Mouse (Mus musculus) v-Abl transformed pro-B cells (cell line): ENCODE measurements around the gene Lrrn1.

ENCODE experiments used
- in situ Hi-C, 2 experiments: fragments of 400-800 bp; cut with MboI; formaldehyde crosslinking; loops; one replicate each; pipeline ENCODE4 v1.15.1; 2025; ENCODE audit not compliant: unreplicated experiment in 2 of 2

Gene Lrrn1

GRCm38 (mm10) chr6:107528877-107529864 lies at the start of gene Lrrn1:
TSS of gene Lrrn1 (plus strand) at chr6:107529768.
- in situ Hi-C loops: no loop called here

GRCm38 (mm10) chr6:107494491-107494890 lies 35.1 kb upstream of the Lrrn1 start:
- in situ Hi-C loops: no loop called here

DNA sequence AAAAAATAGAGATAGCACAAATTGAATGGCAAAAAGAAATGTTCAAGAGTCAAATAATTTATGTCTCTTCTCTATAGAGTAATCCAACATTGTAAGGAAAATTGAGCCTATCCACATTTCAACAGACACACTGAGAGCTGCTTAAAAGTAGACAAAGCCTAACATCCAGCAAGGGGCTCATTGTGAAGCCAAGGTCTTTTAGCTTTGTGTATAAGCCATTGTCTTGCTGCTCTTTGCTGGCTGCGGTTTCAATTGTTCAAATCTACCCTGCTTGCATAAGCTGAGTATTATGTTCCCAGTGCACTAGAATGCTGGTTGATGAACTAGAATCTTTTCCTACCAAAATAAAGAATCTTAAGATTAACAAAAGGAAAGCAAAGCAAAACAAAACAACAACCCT lies 33.7 kb upstream of the Lrrn1 start:
- in situ Hi-C loops: no loop called here

DNA sequence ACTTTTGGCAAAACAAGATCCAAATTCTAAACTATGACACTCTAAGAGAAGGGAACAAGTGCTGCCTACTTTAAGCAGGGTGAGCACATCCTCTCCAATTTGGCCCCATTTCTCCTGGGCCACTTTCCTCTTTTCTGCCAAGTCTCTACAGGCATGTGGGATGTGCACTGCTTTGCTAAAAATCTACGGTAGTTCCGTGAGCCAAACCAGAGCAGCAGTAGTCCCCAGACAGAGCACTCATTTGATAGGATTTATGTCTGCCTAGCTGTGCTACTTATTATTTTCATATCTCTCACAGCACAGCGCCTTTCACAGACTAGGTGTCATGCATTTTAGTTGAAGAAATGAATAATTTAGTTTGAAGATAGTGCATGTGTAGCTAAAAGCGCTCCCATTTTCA lies 15.9 kb upstream of the Lrrn1 start:
- in situ Hi-C loops: no loop called here

DNA sequence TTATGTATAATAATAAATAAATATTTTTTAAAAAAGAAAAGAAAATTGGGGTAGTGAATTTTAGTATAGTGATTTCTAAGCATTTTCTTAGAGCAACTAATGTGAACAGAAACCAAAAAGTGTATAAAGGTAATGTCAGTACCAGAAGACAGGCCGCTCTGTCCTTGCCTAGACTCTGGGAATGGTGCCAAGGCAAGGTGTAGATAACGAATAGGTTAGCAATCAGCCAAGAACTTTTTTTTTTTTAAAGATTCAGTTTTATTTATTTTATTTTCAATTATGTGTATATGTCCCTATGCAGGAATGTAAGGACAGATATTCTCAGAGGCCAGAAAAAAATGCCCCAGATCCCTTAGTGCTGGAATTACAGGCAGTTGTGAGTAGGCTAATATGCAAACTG lies 5.6 kb upstream of the Lrrn1 start:
- in situ Hi-C loops: no loop called here

GRCm38 (mm10) chr6:107529911-107530431 lies 403 bp downstream of the Lrrn1 start:
- in situ Hi-C loops: no loop called here

GRCm38 (mm10) chr6:107530621-107531285 lies 1.2 kb downstream of the Lrrn1 start:
- in situ Hi-C loops: no loop called here

DNA sequence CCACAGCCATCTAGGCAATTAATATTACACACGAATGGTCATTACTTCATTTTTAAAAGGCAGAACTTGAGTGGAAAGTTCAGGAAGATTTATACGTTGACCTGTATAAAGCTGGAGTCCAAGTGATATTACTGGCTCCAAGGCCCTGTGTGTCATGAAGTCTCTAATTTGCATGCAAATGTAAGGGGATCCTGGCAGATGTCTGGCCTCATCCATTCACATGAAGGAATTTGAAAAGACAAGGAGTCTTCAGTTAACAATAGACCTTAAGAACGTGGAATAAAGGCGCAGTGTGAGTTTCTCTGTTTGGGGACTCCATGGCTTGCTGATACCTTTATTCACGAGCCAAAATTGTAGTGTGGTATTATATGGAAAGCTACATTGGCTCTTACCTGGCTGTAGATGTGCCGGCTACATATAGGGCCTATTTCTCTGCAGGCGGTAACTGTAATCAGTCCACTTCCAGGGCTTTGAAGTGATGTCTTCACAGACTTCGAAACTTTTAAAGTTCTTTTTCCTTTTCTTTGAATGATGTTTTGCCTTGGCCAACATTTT lies 2.0 kb downstream of the Lrrn1 start:
- in situ Hi-C loops: no loop called here

- in situ Hi-C loops: no loop called here
Observed at GRCm38 (mm10) chr6:107534533-107534932, 5.0 kb downstream of the Lrrn1 start.

DNA sequence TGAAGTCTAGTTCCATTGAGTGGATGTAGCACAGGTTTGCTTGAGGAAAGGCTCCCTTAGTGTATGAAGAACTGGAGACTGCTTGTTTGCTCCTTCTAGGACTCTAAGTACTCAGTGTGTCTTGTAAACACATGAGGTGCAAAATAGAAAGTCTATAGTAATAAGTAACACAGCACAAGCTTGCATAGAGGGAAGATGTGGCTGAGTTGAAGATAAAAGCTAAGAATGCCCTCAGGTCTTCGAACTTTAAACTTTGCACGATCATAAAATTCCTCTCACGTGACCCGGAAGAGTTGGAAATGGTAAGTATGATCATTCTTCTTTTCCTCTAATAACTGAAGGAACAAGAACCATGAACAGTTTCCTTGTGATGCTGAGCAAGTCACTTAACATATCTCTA lies 7.1 kb downstream of the Lrrn1 start:
- in situ Hi-C loops: no loop called here

- in situ Hi-C loops: no loop called here
Observed at GRCm38 (mm10) chr6:107541222-107541621, 11.7 kb downstream of the Lrrn1 start.

DNA sequence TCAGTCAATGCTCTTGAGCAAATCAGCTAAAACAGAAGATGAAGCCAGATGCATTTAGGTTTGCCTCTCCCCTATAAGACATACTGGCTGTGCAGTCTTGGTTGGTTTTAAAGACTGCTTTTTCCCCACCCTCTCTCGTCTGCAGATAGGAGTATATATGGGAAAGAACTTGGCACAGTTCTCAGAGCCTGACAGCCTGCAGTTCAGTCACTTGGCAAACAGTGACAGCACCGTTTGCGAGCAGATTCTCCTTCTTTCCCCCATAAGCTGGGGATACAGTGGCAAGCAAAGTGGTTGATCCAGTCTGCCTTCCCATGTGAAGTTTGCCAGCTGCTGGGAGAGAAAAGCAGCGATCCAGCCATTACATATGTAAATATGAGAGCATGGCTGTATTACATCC lies 12.3 kb downstream of the Lrrn1 start:
- in situ Hi-C loops: no loop called here

GRCm38 (mm10) chr6:107546272-107546671 lies 16.7 kb downstream of the Lrrn1 start:
- in situ Hi-C loops: no loop called here

DNA sequence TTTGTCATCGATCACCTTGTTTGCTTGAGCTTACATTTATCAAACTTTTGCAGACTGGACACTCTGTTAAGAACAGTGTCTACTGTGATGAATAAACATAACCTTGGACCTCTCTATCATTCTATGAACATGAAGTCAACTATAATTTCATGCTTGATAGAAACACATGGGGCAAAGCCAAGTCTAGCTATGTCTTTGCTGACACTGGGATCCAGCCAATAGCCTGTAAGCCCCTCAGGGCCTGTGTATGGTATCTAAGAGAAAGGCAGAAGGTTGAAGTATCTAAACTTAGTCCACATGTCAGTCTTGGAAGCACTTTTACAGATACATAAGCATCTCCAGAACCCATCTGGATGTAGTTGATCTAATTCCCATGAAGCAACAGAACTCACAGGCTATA lies 22.9 kb downstream of the Lrrn1 start:
- in situ Hi-C loops: no loop called here

- in situ Hi-C loops: no loop called here
Observed at GRCm38 (mm10) chr6:107555364-107555763, 25.8 kb downstream of the Lrrn1 start.

DNA sequence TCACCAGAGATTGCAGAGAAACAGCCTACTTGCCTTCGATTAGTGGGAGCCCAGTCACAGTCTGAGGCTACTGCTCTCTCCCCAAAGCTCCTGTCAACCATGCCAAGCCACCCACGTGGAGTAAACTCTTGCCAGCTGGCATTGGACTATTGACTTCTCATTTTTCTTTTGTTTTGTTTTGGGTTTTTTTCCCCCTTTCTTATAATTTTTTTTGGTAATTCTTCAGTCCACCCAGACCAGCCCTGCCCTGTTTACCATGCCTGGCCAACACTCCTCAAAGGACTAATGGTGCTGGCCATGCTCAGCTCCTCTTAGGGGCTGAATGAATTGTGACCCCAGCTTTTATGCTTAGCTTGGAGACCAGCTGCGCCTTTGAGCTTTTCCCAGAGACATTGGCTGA lies 27.4 kb downstream of the Lrrn1 start:
- in situ Hi-C loops: no loop called here

DNA sequence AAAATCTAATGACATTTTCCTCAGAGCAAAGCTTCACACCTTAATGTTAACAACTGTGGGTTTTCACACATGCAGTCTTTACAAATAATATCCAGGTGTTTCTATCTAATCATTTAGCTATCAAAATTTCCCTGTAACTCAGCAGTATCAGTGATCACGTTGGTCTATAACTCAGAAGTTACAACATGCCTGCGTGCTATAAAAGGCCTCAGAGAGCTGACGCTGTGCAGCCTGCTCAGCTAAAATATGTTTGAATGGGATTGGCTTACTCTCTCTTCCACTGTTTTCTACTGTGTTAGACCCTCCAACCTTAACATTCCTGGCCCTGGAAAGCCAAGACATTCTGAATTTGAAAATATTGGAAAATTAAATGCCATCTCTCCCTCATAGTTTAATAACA lies 28.2 kb downstream of the Lrrn1 start:
- in situ Hi-C loops: no loop called here

DNA sequence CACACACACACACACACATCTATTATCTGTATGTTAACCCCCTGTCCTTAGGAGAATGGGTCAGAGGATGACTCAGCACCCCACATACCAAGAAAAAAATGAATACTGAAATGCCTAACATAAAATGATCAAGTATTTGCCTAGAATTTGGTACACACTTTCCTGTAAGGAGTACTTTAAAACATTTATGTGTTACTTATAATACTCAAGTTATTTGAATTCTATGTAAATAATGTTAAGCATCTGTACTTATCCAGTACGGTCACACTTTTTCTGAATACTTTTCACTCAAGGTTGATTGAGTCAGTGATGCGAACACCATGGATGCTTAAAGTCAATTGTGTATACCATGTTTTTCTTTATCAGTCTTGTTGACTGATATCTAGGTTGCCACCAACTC lies 32.7 kb downstream of the Lrrn1 start:
- in situ Hi-C loops: no loop called here

GRCm38 (mm10) chr6:107566944-107567634 lies 37.5 kb downstream of the Lrrn1 start:
- in situ Hi-C loops: no loop called here

GRCm38 (mm10) chr6:107574561-107574960 lies 45.0 kb downstream of the Lrrn1 start:
- in situ Hi-C loops: no loop called here

DNA sequence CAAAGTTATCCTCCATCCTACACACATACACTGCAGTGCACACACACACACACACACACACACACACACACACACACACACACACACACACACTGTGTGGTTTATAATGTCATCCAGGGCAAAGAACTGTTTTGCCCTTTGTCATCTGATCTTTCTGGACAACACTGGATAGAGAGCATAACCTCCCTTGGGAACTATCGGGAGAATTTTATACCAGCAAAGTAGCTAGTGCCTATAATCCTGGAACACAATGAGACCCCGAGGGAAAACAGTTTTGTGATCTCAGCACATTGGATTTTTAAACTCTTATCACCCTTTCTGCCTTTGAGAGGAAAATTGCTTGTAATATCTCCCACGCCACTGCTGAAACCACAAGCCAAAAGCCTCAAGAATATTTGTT lies 45.8 kb downstream of the Lrrn1 start:
- in situ Hi-C loops: no loop called here
